ENCODE assay signal across 11 mouse cellular contexts in genomic region chr7:142255517-142255916, GRCm38 (mm10). TPM values are rescaled to one million over a fixed set of nuclear protein-coding genes. Genes with fewer than 3 reads are reported as not detected.
A peak's percentile ranks its signal among the peaks of the same experiment; 100 is the strongest.
DNase-seq lines count a peak whose midpoint lies in the region; ATAC-seq lines count a peak whose summit lies in the region.
"Had no signal": no experiment of that assay in that cellular context is flagged by ENCODE, and none has a peak within 500 bp of the region (broad histone marks: within the 10 kb centered on the region; RNA-seq: fewer than 3 reads in every experiment).

No protein-coding gene starts in this region.

- H3K9me3 ChIP-seq in neural tube, embryonic 13.5 days: no peaks in the 10 kb centered on the region
- H3K9me3 ChIP-seq in forebrain, embryonic 13.5 days (replicated peaks): no peaks in the 10 kb centered on the region
- H3K9me3 ChIP-seq: embryonic facial prominence, embryonic 12.5 days; limb, embryonic 13.5 days had no signal

- peak; percentile 37 for DNase-seq in heart, postnatal 4 days
- DNase-seq in heart, adult 8-10 months (ENCODE audit: low spot score): no peak
- peak; percentile 24 to 44 for DNase-seq in B cell, adult 2 months
- peak; percentile 5 to 25 for DNase-seq in adrenal gland, adult 18-20 months (ENCODE audit: low spot score in 2 of 2)
- DNase-seq in embryo, embryonic 11.5 days (ENCODE audit: low read depth, low spot score): peak; percentile 20
- DNase-seq in left cerebral cortex, adult 11 months (ENCODE audit: low spot score): peak; percentile 7

- no peak overlapping the region for H3K27ac ChIP-seq in neural tube, embryonic 13.5 days (replicated peaks)
- H3K27ac ChIP-seq in forebrain, embryonic 13.5 days: no peak overlapping the region
- H3K27ac ChIP-seq: embryonic facial prominence, embryonic 12.5 days; limb, embryonic 13.5 days had no signal

- no peak overlapping the region for H3K9ac ChIP-seq in neural tube, embryonic 13.5 days
- H3K9ac ChIP-seq in forebrain, embryonic 13.5 days: no peak overlapping the region
- H3K9ac ChIP-seq: embryonic facial prominence, embryonic 12.5 days; limb, embryonic 13.5 days had no signal

- 4% methylated on average over 2 of the region's 2 CpGs for WGBS in neural tube, embryonic 13.5 days
- 1% methylated on average over 2 of the region's 2 CpGs for WGBS in forebrain, embryonic 13.5 days

- peak; percentile 59; the same call in 1 of the 2 replicates for ATAC-seq in neural tube, embryonic 13.5 days (ENCODE audit: low read depth)
- no peak for ATAC-seq in forebrain, embryonic 13.5 days

- no peak overlapping the region for H3K4me2 ChIP-seq in neural tube, embryonic 13.5 days
- H3K4me2 ChIP-seq in forebrain, embryonic 13.5 days: no peak overlapping the region
- H3K4me2 ChIP-seq: embryonic facial prominence, embryonic 12.5 days; limb, embryonic 13.5 days had no signal

- H3K36me3 ChIP-seq in neural tube, embryonic 13.5 days: no peaks in the 10 kb centered on the region
- no peaks in the 10 kb centered on the region for H3K36me3 ChIP-seq in forebrain, embryonic 13.5 days (ENCODE audit: poor library complexity, severe bottlenecking)
- H3K36me3 ChIP-seq: embryonic facial prominence, embryonic 12.5 days; limb, embryonic 13.5 days had no signal

- no peaks in the 10 kb centered on the region for H3K4me1 ChIP-seq in neural tube, embryonic 13.5 days (replicated peaks)
- H3K4me1 ChIP-seq in forebrain, embryonic 13.5 days: no peaks in the 10 kb centered on the region
- H3K4me1 ChIP-seq: embryonic facial prominence, embryonic 12.5 days; limb, embryonic 13.5 days had no signal

- no peaks in the 10 kb centered on the region; the same call in 1 of the 2 replicates for H3K27me3 ChIP-seq in neural tube, embryonic 13.5 days
- H3K27me3 ChIP-seq in forebrain, embryonic 13.5 days: peaks cover 19% of the 10 kb centered on the region
- H3K27me3 ChIP-seq: embryonic facial prominence, embryonic 12.5 days; limb, embryonic 13.5 days had no signal

- H3K4me3 ChIP-seq in neural tube, embryonic 13.5 days: no peak overlapping the region
- no peak overlapping the region for H3K4me3 ChIP-seq in forebrain, embryonic 13.5 days
- H3K4me3 ChIP-seq: embryonic facial prominence, embryonic 12.5 days; limb, embryonic 13.5 days had no signal

RNA-seq across cellular contexts. Expression of gene Gm2431, which starts 2.6 kb away (rescaled TPM):
- not detected for total RNA-seq in heart, postnatal 4 days (2021)
- not detected for total RNA-seq in heart, adult 8-10 months (2022)
- total RNA-seq in adrenal gland, adult 18-20 months (2021): not detected
- not detected in 2 replicates for polyA plus RNA-seq in neural tube, embryonic 13.5 days (2015; fragmentation: Nextera tagmentation; extraction: Ambion mirVana)
- polyA plus RNA-seq in forebrain, embryonic 13.5 days (2015; fragmentation: Nextera tagmentation; extraction: Ambion mirVana): not detected in 2 replicates
- polyA plus RNA-seq: embryonic facial prominence, embryonic 12.5 days; limb, embryonic 13.5 days; stomach, embryonic 16.5 days had no signal

RNA-seq across cellular contexts. Expression of gene Gm40460, which starts 14.6 kb away (rescaled TPM):
- total RNA-seq in heart, postnatal 4 days (2021): not detected
- total RNA-seq in heart, adult 8-10 months (2022): not detected
- total RNA-seq in adrenal gland, adult 18-20 months (2021): not detected
- polyA plus RNA-seq in neural tube, embryonic 13.5 days (2015; fragmentation: Nextera tagmentation; extraction: Ambion mirVana): not detected in 2 replicates
- not detected in 2 replicates for polyA plus RNA-seq in forebrain, embryonic 13.5 days (2015; fragmentation: Nextera tagmentation; extraction: Ambion mirVana)
- polyA plus RNA-seq: embryonic facial prominence, embryonic 12.5 days; limb, embryonic 13.5 days; stomach, embryonic 16.5 days had no signal

RNA-seq across cellular contexts. Expression of gene Gm4559, which starts 18.6 kb away (rescaled TPM):
- total RNA-seq in heart, postnatal 4 days (2021): not detected
- total RNA-seq in heart, adult 8-10 months (2022): not detected
- total RNA-seq in adrenal gland, adult 18-20 months (2021): not detected
- not detected in 2 replicates for polyA plus RNA-seq in neural tube, embryonic 13.5 days (2015; fragmentation: Nextera tagmentation; extraction: Ambion mirVana)
- polyA plus RNA-seq in forebrain, embryonic 13.5 days (2015; fragmentation: Nextera tagmentation; extraction: Ambion mirVana): not detected in 2 replicates
- polyA plus RNA-seq: embryonic facial prominence, embryonic 12.5 days; limb, embryonic 13.5 days; stomach, embryonic 16.5 days had no signal

RNA-seq across cellular contexts. Expression of gene Krtap5-5, which starts 25.7 kb away (rescaled TPM):
- total RNA-seq in heart, postnatal 4 days (2021): not detected
- under 1 TPM in 1 of 4 experiments, not detected in 3; 0.22 TPM for total RNA-seq in heart, adult 8-10 months (2022)
- total RNA-seq in adrenal gland, adult 18-20 months (2021): not detected
- polyA plus RNA-seq in neural tube, embryonic 13.5 days (2015; fragmentation: Nextera tagmentation; extraction: Ambion mirVana): not detected in 2 replicates
- polyA plus RNA-seq in forebrain, embryonic 13.5 days (2015; fragmentation: Nextera tagmentation; extraction: Ambion mirVana): not detected in 2 replicates
- polyA plus RNA-seq: embryonic facial prominence, embryonic 12.5 days; limb, embryonic 13.5 days; stomach, embryonic 16.5 days had no signal

RNA-seq across cellular contexts. Expression of gene Krtap5-1, which starts 41.4 kb away (rescaled TPM):
- total RNA-seq in heart, postnatal 4 days (2021): not detected
- total RNA-seq in heart, adult 8-10 months (2022): not detected
- not detected for total RNA-seq in adrenal gland, adult 18-20 months (2021)
- not detected in 2 replicates for polyA plus RNA-seq in neural tube, embryonic 13.5 days (2015; fragmentation: Nextera tagmentation; extraction: Ambion mirVana)
- not detected in 2 replicates for polyA plus RNA-seq in forebrain, embryonic 13.5 days (2015; fragmentation: Nextera tagmentation; extraction: Ambion mirVana)
- polyA plus RNA-seq: embryonic facial prominence, embryonic 12.5 days; limb, embryonic 13.5 days; stomach, embryonic 16.5 days had no signal
